Mouse (Mus musculus): Measurements from ENCODE around the gene Mfsd4b1. TPM values are rescaled to one million over a fixed set of nuclear protein-coding genes. Genes with fewer than 3 reads are reported as not detected.

Mfsd4b1 gene
- total and polyA plus RNA-seq, 3 experiments = not detected

GRCm38 (mm10) chr10:39955163-39955562, 69.9 kb downstream of the Mfsd4b1 start:
- H3K27me3 ChIP-seq (ENCODE audit: control insufficient read depth in 1 of 2, insufficient read depth in 2 of 2, low read length in 2 of 2) = peaks cover 0 to 1% of the 10 kb centered on the region in 2 experiments; a peak in 1 of 4 replicates
- no peak for DNase-seq (ENCODE audit: low read depth, low spot score)
- H3K9ac ChIP-seq (ENCODE audit: control insufficient read depth, low read depth, low read length, poor library complexity, severe bottlenecking) = no peak overlapping the region
- H3K79me2 ChIP-seq (ENCODE audit: control insufficient read depth, insufficient read depth, low read length, poor library complexity) = no peaks in the 10 kb centered on the region
- no peak overlapping the region for H3K27ac ChIP-seq (ENCODE audit: control insufficient read depth, low read depth, low read length)
- no peaks in the 10 kb centered on the region for H3K9me3 ChIP-seq (replicated peaks; ENCODE audit: insufficient read depth, low read length)
- H3K4me3 ChIP-seq (ENCODE audit: control insufficient read depth in 1 of 2, insufficient read depth in 1 of 2, low read depth in 2 of 2, low read length in 2 of 2) = no peak overlapping the region
- H3K36me3 ChIP-seq (ENCODE audit: control insufficient read depth in 1 of 2, insufficient read depth in 2 of 2, low read length in 2 of 2) = no peaks in the 10 kb centered on the region
- no peaks in the 10 kb centered on the region for H3K4me1 ChIP-seq (ENCODE audit: control insufficient read depth in 1 of 2, insufficient read depth in 2 of 2, low read length in 2 of 2)
- TF ChIP-seq SMC3 (IDR thresholded peaks at IDR 0.05; ENCODE audit: low read depth, low read length) (no peak), EP300 (IDR thresholded peaks at IDR 0.05; ENCODE audit: low read depth in 1 of 2, low read length in 2 of 2) (no peak), RCOR1 (IDR thresholded peaks at IDR 0.05; ENCODE audit: low read depth, low read length) (no peak), UBTF (IDR thresholded peaks at IDR 0.05; ENCODE audit: borderline replicate concordance, insufficient read depth, low read depth, low read length) (no peak), MYB (IDR thresholded peaks at IDR 0.05; ENCODE audit: low read depth, low read length) (no peak), ZNF384 (IDR thresholded peaks at IDR 0.05; ENCODE audit: low read depth, low read length) (no peak), POLR2AphosphoS5 (IDR thresholded peaks at IDR 0.05; ENCODE audit: borderline replicate concordance, low read depth, low read length) (no peak), USF1 (IDR thresholded peaks at IDR 0.05; ENCODE audit: low read depth, low read length) (no peak), ETS1 (IDR thresholded peaks at IDR 0.05; ENCODE audit: low read depth, low read length) (no peak), E2F4 (IDR thresholded peaks at IDR 0.05; ENCODE audit: borderline replicate concordance, low read depth, low read length) (no peak)

Other genes with a start within 250 kb of the Mfsd4b1 start
- gene Mfsd4b4, start 126.0 kb downstream of the Mfsd4b1 start, total RNA-seq (2012; rRNA removed) = 0.04 TPM in 1 of 2 replicates, not detected in the other
- not detected for gene Mfsd4b4, start 126.0 kb downstream of the Mfsd4b1 start, polyA plus RNA-seq (2012; ENCODE audit: insufficient read depth in 1 of 2, insufficient read length in 2 of 2, low read depth in 1 of 2, low replicate concordance in 2 of 2, missing spikeins in 1 of 2)
- gene Mfsd4b2, start 98.3 kb downstream of the Mfsd4b1 start, total RNA-seq (2012; rRNA removed) = not detected in 2 replicates
- gene Mfsd4b2, start 98.3 kb downstream of the Mfsd4b1 start, polyA plus RNA-seq (2012; ENCODE audit: insufficient read depth in 1 of 2, insufficient read length in 2 of 2, low read depth in 1 of 2, low replicate concordance in 2 of 2, missing spikeins in 1 of 2) = not detected
- gene Mfsd4b3, start 65.1 kb downstream of the Mfsd4b1 start, total RNA-seq (2012; rRNA removed) = not detected in 2 replicates
- not detected for gene Mfsd4b3, start 65.1 kb downstream of the Mfsd4b1 start, polyA plus RNA-seq (2012; ENCODE audit: insufficient read depth in 1 of 2, insufficient read length in 2 of 2, low read depth in 1 of 2, low replicate concordance in 2 of 2, missing spikeins in 1 of 2)
- gene Mfsd4b5, start 38.6 kb downstream of the Mfsd4b1 start, total RNA-seq (2012; rRNA removed) = not detected in 2 replicates
- gene Mfsd4b5, start 38.6 kb downstream of the Mfsd4b1 start, polyA plus RNA-seq (2012; ENCODE audit: insufficient read depth in 1 of 2, insufficient read length in 2 of 2, low read depth in 1 of 2, low replicate concordance in 2 of 2, missing spikeins in 1 of 2) = not detected
- gene Slc16a10, start 117.0 kb upstream of the Mfsd4b1 start, total RNA-seq (2012; rRNA removed) = 13.2 TPM in 2 replicates
- gene Slc16a10, start 117.0 kb upstream of the Mfsd4b1 start, polyA plus RNA-seq (2012; ENCODE audit: insufficient read depth in 1 of 2, insufficient read length in 2 of 2, low read depth in 1 of 2, low replicate concordance in 2 of 2, missing spikeins in 1 of 2) = 10 to 100 TPM in 1 of 2 experiments, not detected in 1; 17.9 TPM
- gene Rpf2, start 221.8 kb upstream of the Mfsd4b1 start, total RNA-seq (2012; rRNA removed) = 104 and 122 TPM in 2 replicates
- 10 to 100 TPM in 1 of 2 experiments, not detected in 1; 92.8 TPM for gene Rpf2, start 221.8 kb upstream of the Mfsd4b1 start, polyA plus RNA-seq (2012; ENCODE audit: insufficient read depth in 1 of 2, insufficient read length in 2 of 2, low read depth in 1 of 2, low replicate concordance in 2 of 2, missing spikeins in 1 of 2)
- 41.6 and 42.0 TPM in 2 replicates for gene Gtf3c6, start 232.8 kb upstream of the Mfsd4b1 start, total RNA-seq (2012; rRNA removed)
- 10 to 100 TPM in 1 of 2 experiments, not detected in 1; 56.6 TPM for gene Gtf3c6, start 232.8 kb upstream of the Mfsd4b1 start, polyA plus RNA-seq (2012; ENCODE audit: insufficient read depth in 1 of 2, insufficient read length in 2 of 2, low read depth in 1 of 2, low replicate concordance in 2 of 2, missing spikeins in 1 of 2)